Mouse (Mus musculus): ENCODE results near the gene Gm7714.
"Not testable (repeated sequence)": the region's sequence is repeated elsewhere in the genome, so short reads cannot be mapped to it uniquely, and the experiment has no call there.

Gene Gm7714

DNA sequence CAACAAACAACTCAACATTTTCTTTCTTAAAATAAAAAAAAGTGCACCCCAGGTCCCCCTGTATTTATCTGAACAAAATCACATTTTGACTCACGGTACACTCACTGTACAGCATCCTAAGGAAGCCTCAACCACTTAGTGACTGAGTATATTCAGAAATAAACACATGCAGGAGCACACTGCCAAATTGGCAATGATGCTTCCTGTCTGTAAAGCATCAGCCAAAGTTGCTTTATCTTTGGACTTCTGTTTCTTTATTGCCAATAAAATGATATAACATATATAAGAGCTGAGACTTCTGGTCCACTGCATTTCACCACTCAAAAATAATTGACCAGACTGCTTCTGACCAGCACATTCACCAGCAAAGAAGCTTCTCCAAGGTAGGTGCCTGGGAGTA, at the start of gene Gm7714:
Gm7714 (plus strand) TSS at position 301 of the 400 bp plus-strand sequence.
- DNase-seq: no peak

- DNase-seq: no peak
These were observed 12.2 kb upstream of the Gm7714 start for GRCm38 (mm10) chr5:88256475-88256874.

- not testable (repeated sequence) for DNase-seq
These were observed 42.6 kb downstream of the Gm7714 start for GRCm38 (mm10) chr5:88311307-88311706.

- DNase-seq: no peak
These were observed 48.3 kb downstream of the Gm7714 start, which contains the start of gene Prol1 for GRCm38 (mm10) chr5:88317012-88317411. Gene Prol1 (plus strand): TSS chr5:88317312.

Measured in right cerebral cortex, postnatal 14 days (tissue).